Mouse (Mus musculus) forebrain, postnatal 0 days (tissue): ENCODE measurements at regions not wholly inside any gene's neighbourhood (a gene's known extent, or its start where the extent isn't known, plus 50 kb on each side); places are given as distances from the start of the nearest gene placed in this dataset.

Experiments used
- ATAC-seq: fragments of 200-750 bp; cut with Nextera tagmentation; 2 replicates; pipeline ENCODE4 v1.8.0; 2017; ENCODE audit warnings: mild to moderate bottlenecking, moderate library complexity
- DNase-seq: peaks from one replicate; pipeline ENCODE4 v3.0.0-alpha.2; 2015
- H3K27ac ChIP-seq: fragments of 300-500 bp; sonication (generic); 2 replicates; pipeline ENCODE4 v1.5.1; 2014; ENCODE audit warnings: low read depth, mild to moderate bottlenecking, antibody characterized with exemption, low read length, moderate library complexity, mixed read lengths
- H3K27me3 ChIP-seq: fragments of 300-500 bp; sonication (generic); 2 replicates; pipeline ENCODE4 v1.6.1; 2014; ENCODE audit warnings: mild to moderate bottlenecking, low read length, mixed read lengths; ENCODE audit not compliant: insufficient read depth
- H3K36me3 ChIP-seq: fragments of 300-500 bp; sonication (generic); 2 replicates; pipeline ENCODE4 v1.6.1; 2014; ENCODE audit warnings: mild to moderate bottlenecking, moderate library complexity; ENCODE audit not compliant: insufficient read depth
- H3K4me1 ChIP-seq: fragments of 300-500 bp; sonication (generic); 2 replicates; pipeline ENCODE4 v1.6.1; 2014; ENCODE audit warnings: antibody characterized with exemption; ENCODE audit not compliant: insufficient read depth
- H3K4me2 ChIP-seq: fragments of 300-500 bp; sonication (generic); 2 replicates; pipeline ENCODE4 v1.6.1; 2014; ENCODE audit warnings: low read depth, mild to moderate bottlenecking, moderate library complexity
- H3K4me3 ChIP-seq: fragments of 300-500 bp; sonication (generic); 2 replicates; pipeline ENCODE4 v1.5.1; 2014; ENCODE audit warnings: low read depth, low read length, mixed read lengths
- H3K9ac ChIP-seq: fragments of 300-500 bp; sonication (generic); 2 replicates; pipeline ENCODE4 v1.6.1; 2014; ENCODE audit warnings: mild to moderate bottlenecking
- H3K9me3 ChIP-seq: fragments of 300-500 bp; sonication (generic); 2 replicates; pipeline ENCODE4 v1.6.1; 2016; ENCODE audit warnings: low read length
- CTCF ChIP-seq: sonication (generic); IDR thresholded peaks from 2 replicates; pipeline ENCODE4 v1.5.1; 2016; ENCODE audit warnings: antibody characterized with exemption, control low read depth, low read depth
- WGBS: fragments of 180-500 bp; shearing (Covaris S2); extraction: QIAGEN DNeasy Blood & Tissue Kit; methylation state at CpG from one replicate; pipeline ENCODE4 v1.1.7; 2014; 5-methylcytosine and 5-hydroxymethylcytosine counted together

GRCm38 (mm10) chr6:118330496-118330895 lies 88.8 kb downstream of the Bms1 start:
- no peaks in the 10 kb centered on the region for H3K36me3 ChIP-seq
- no peak overlapping the region for H3K4me3 ChIP-seq
- TF ChIP-seq CTCF: no peak
- H3K4me2 ChIP-seq: no peak overlapping the region
- H3K4me1 ChIP-seq: no peaks in the 10 kb centered on the region
- no peak overlapping the region for H3K27ac ChIP-seq
- no peak for ATAC-seq
- DNase-seq: no peak
- H3K27me3 ChIP-seq: no peaks in the 10 kb centered on the region
- no peaks in the 10 kb centered on the region for H3K9me3 ChIP-seq
- 92% methylated on average over 7 of the region's 7 CpGs for WGBS
- H3K9ac ChIP-seq: no peak overlapping the region

GRCm38 (mm10) chr6:118327458-118327857 lies 91.8 kb downstream of the Bms1 start:
- H3K36me3 ChIP-seq: no peaks in the 10 kb centered on the region
- no peak overlapping the region for H3K4me2 ChIP-seq
- H3K27me3 ChIP-seq: no peaks in the 10 kb centered on the region
- DNase-seq (no peak), ATAC-seq (no peak)
- H3K4me1 ChIP-seq: no peaks in the 10 kb centered on the region
- no peak overlapping the region for H3K4me3 ChIP-seq
- WGBS: 74% methylated on average over 6 of the region's 6 CpGs
- H3K9ac ChIP-seq: no peak overlapping the region
- peak; percentile 44 for TF ChIP-seq CTCF
- H3K27ac ChIP-seq: no peak overlapping the region
- no peaks in the 10 kb centered on the region for H3K9me3 ChIP-seq

- Histone ChIP-seq H3K36me3 (no peaks in the 10 kb centered on the region), H3K9ac (no peak overlapping the region), H3K9me3 (no peaks in the 10 kb centered on the region), H3K4me1 (no peaks in the 10 kb centered on the region), H3K4me2 (no peak overlapping the region), H3K27me3 (no peaks in the 10 kb centered on the region), H3K27ac (no peak overlapping the region), H3K4me3 (no peak overlapping the region)
- no peak for TF ChIP-seq CTCF
- DNase-seq (no peak), ATAC-seq (no peak)
- WGBS: 89% methylated on average over 1 of the region's 1 CpGs
Measured at GRCm38 (mm10) chr6:118325681-118326080, 93.6 kb downstream of the Bms1 start.

GRCm38 (mm10) chr6:118324559-118324958 lies 94.7 kb downstream of the Bms1 start:
- Histone ChIP-seq H3K4me3 (no peak overlapping the region), H3K4me1 (no peaks in the 10 kb centered on the region), H3K4me2 (no peak overlapping the region), H3K27ac (no peak overlapping the region), H3K27me3 (no peaks in the 10 kb centered on the region), H3K36me3 (no peaks in the 10 kb centered on the region), H3K9ac (no peak overlapping the region), H3K9me3 (no peaks in the 10 kb centered on the region)
- 73% methylated on average over 4 of the region's 4 CpGs for WGBS
- no peak for ATAC-seq
- TF ChIP-seq CTCF: no peak
- no peak for DNase-seq

DNA sequence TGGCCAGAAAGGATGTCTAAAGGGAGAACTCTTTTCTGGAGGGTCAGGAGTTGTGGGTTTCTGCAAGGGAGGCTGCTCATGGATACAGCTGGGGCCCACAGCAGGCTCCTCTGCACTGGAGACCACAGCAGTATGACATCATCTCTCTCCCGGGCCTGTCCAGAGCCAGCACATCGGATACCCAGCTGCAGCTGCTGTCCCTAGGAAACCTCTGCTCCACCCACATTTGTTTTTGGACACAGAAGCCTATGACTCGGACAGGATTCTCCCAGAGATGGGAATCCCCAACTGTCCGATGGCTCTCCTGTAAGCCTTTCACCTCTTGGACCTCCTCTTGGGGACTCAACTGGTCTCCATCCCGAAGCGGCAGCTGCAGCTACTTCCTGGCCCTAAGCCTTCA lies 96.2 kb downstream of the Bms1 start:
- ATAC-seq: no peak
- Histone ChIP-seq H3K4me3 (no peak overlapping the region), H3K9ac (no peak overlapping the region), H3K9me3 (no peaks in the 10 kb centered on the region), H3K4me2 (no peak overlapping the region), H3K27ac (no peak overlapping the region), H3K36me3 (no peaks in the 10 kb centered on the region), H3K4me1 (no peaks in the 10 kb centered on the region), H3K27me3 (no peaks in the 10 kb centered on the region)
- no peak for DNase-seq
- 75% methylated on average over 6 of the region's 6 CpGs for WGBS
- TF ChIP-seq CTCF: no peak

DNA sequence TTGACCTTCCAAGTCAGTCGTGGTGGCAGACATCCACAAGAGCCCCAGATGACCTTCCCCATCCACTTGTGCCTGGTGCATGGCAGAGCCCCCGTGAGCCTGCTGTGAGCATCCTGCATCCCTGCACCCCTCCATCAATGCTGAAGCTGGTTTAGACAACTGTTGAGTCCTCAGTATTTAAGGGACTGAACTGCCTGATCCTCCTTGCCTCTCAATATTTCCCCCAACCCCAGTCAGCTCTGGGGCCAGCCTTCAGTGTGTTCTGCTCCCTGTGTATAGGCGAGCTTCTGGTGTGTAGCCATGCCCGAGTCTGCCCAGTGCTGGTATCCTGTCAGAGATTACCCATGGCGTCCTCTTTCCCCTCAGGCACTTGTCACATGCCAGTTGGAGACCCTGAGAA lies 96.6 kb downstream of the Bms1 start:
- no peaks in the 10 kb centered on the region for H3K9me3 ChIP-seq
- no peaks in the 10 kb centered on the region for H3K4me1 ChIP-seq
- no peak overlapping the region for H3K9ac ChIP-seq
- H3K4me2 ChIP-seq: no peak overlapping the region
- no peak for TF ChIP-seq CTCF
- no peak for DNase-seq
- no peak overlapping the region for H3K27ac ChIP-seq
- H3K4me3 ChIP-seq: no peak overlapping the region
- no peaks in the 10 kb centered on the region for H3K27me3 ChIP-seq
- H3K36me3 ChIP-seq: no peaks in the 10 kb centered on the region
- whole genome bisulfite sequencing: 73% methylated on average over 5 of the region's 5 CpGs
- ATAC-seq: no peak

GRCm38 (mm10) chr6:118322061-118322460 lies 97.2 kb downstream of the Bms1 start:
- Histone ChIP-seq H3K4me1 (no peaks in the 10 kb centered on the region), H3K27ac (no peak overlapping the region), H3K9ac (no peak overlapping the region), H3K9me3 (no peaks in the 10 kb centered on the region), H3K4me2 (no peak overlapping the region), H3K4me3 (no peak overlapping the region), H3K36me3 (no peaks in the 10 kb centered on the region), H3K27me3 (no peaks in the 10 kb centered on the region)
- WGBS: 90% methylated on average over 6 of the region's 6 CpGs
- DNase-seq (no peak), ATAC-seq (no peak)
- no peak for TF ChIP-seq CTCF

DNA sequence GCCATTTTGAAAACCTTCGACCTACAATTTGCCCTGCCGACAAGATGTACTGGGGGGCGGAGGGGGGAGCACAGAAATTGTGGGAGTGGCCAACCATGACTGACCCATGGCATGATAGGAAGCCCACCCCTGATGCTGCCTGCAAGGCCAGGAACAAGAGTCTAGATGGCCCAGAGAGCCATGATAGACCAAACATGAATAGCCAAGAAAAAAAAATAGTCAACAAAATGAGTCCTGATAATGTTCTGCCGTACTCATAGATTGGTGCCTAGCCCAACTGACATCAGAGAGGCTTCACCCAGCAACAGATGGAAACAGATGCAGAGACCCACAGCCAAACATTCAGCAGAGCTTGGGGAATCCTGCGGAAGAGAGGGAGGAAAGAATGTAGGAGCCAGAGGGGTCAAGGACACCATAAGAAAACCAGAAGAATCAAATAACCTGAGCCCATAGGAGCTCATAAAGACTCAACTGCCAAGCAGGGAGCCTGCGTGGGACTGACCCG lies 99.2 kb downstream of the Bms1 start:
- Histone ChIP-seq H3K9ac (no peak overlapping the region), H3K4me2 (no peak overlapping the region), H3K27me3 (no peaks in the 10 kb centered on the region), H3K9me3 (no peaks in the 10 kb centered on the region), H3K4me3 (no peak overlapping the region), H3K27ac (no peak overlapping the region), H3K36me3 (no peaks in the 10 kb centered on the region), H3K4me1 (no peaks in the 10 kb centered on the region)
- ATAC-seq (no peak), DNase-seq (no peak)
- 93% methylated on average over 7 of the region's 7 CpGs for WGBS
- TF ChIP-seq CTCF: no peak
